Mouse (Mus musculus): ENCODE measurements around the gene Ccdc102a. TPM values are rescaled to one million over a fixed set of nuclear protein-coding genes. Genes with fewer than 3 reads are reported as not detected.

The Ccdc102a gene
- total and polyA plus RNA-seq, 2 experiments from 2014 or later, result 4.8 to 8.1 TPM

- peaks cover 13% of the 10 kb centered on the region; the same call in 1 of the 2 replicates for H3K27me3 ChIP-seq (ENCODE audit: insufficient read depth, low read length)
- ATAC-seq (peak; percentile 72), DNase-seq (peak; percentile 70)
- H3K4me1 ChIP-seq (ENCODE audit: insufficient read depth), result peaks cover 7% of the 10 kb centered on the region; the same call in 1 of the 2 replicates
- 9% methylated on average over 77 of the region's 77 CpGs for WGBS
- peak overlapping the region; percentile 49 for H3K4me3 ChIP-seq (ENCODE audit: low read depth, low read length)
- peak overlapping the region; percentile 51 for H3K9ac ChIP-seq
- TF ChIP-seq CTCF (IDR thresholded peaks at IDR 0.05; ENCODE audit: low read depth), result peak; percentile 84
- H3K9me3 ChIP-seq (ENCODE audit: low read length), result no peaks in the 10 kb centered on the region
- no peak overlapping the region for H3K27ac ChIP-seq (ENCODE audit: low read depth, low read length)
- no peaks in the 10 kb centered on the region for H3K36me3 ChIP-seq (ENCODE audit: insufficient read depth)
- H3K4me2 ChIP-seq (ENCODE audit: low read depth), result peak overlapping the region; percentile 84
Observed at GRCm38 (mm10) chr8:94913061-94913660, 4.7 kb downstream of the Ccdc102a start.

GRCm38 (mm10) chr8:94908847-94909246, 9.1 kb downstream of the Ccdc102a start:
- Histone ChIP-seq H3K27ac (ENCODE audit: low read depth, low read length) (no peak overlapping the region), H3K4me2 (ENCODE audit: low read depth) (no peak overlapping the region), H3K4me3 (ENCODE audit: low read depth, low read length) (no peak overlapping the region), H3K36me3 (ENCODE audit: insufficient read depth) (0 out of 2 replicates have a peak, but pooled peaks cover 3% of the 10 kb centered on the region), H3K9me3 (ENCODE audit: low read length) (no peaks in the 10 kb centered on the region), H3K4me1 (ENCODE audit: insufficient read depth) (no peaks in the 10 kb centered on the region), H3K27me3 (ENCODE audit: insufficient read depth, low read length) (0 out of 2 replicates have a peak, but pooled peaks cover 3% of the 10 kb centered on the region), H3K9ac (no peak overlapping the region)
- peak; percentile 85 for TF ChIP-seq CTCF (IDR thresholded peaks at IDR 0.05; ENCODE audit: low read depth)
- no peak for ATAC-seq
- peak; percentile 80 for DNase-seq
- 9% methylated on average over 4 of the region's 4 CpGs for WGBS

GRCm38 (mm10) chr8:94907591-94908300, 10.2 kb downstream of the Ccdc102a start:
- no peak overlapping the region for H3K9ac ChIP-seq
- DNase-seq, result no peak
- no peak overlapping the region for H3K27ac ChIP-seq (ENCODE audit: low read depth, low read length)
- H3K9me3 ChIP-seq (ENCODE audit: low read length), result no peaks in the 10 kb centered on the region
- H3K27me3 ChIP-seq (ENCODE audit: insufficient read depth, low read length), result no peaks in the 10 kb centered on the region
- no peak for TF ChIP-seq CTCF (IDR thresholded peaks at IDR 0.05; ENCODE audit: low read depth)
- 0 out of 2 replicates have a peak, but pooled peaks cover 3% of the 10 kb centered on the region for H3K36me3 ChIP-seq (ENCODE audit: insufficient read depth)
- 86% methylated on average over 18 of the region's 18 CpGs for WGBS
- H3K4me1 ChIP-seq (ENCODE audit: insufficient read depth), result no peaks in the 10 kb centered on the region
- no peak overlapping the region for H3K4me3 ChIP-seq (ENCODE audit: low read depth, low read length)
- no peak overlapping the region for H3K4me2 ChIP-seq (ENCODE audit: low read depth)
- no peak for ATAC-seq

GRCm38 (mm10) chr8:94904450-94905175, 13.3 kb downstream of the Ccdc102a start:
- H3K27ac ChIP-seq (ENCODE audit: low read depth, low read length), result no peak overlapping the region
- H3K4me2 ChIP-seq (ENCODE audit: low read depth), result no peak overlapping the region
- no peak overlapping the region for H3K4me3 ChIP-seq (ENCODE audit: low read depth, low read length)
- no peaks in the 10 kb centered on the region for H3K9me3 ChIP-seq (ENCODE audit: low read length)
- peak; percentile 73 for ATAC-seq
- H3K36me3 ChIP-seq (ENCODE audit: insufficient read depth), result 0 out of 2 replicates have a peak, but pooled peaks cover 3% of the 10 kb centered on the region
- peak; percentile 66 for DNase-seq
- no peaks in the 10 kb centered on the region for H3K27me3 ChIP-seq (ENCODE audit: insufficient read depth, low read length)
- no peaks in the 10 kb centered on the region for H3K4me1 ChIP-seq (ENCODE audit: insufficient read depth)
- no peak overlapping the region for H3K9ac ChIP-seq
- 52% methylated on average over 11 of the region's 12 CpGs for WGBS
- no peak for TF ChIP-seq CTCF (IDR thresholded peaks at IDR 0.05; ENCODE audit: low read depth)

- H3K4me2 ChIP-seq (ENCODE audit: low read depth), result no peak overlapping the region
- no peak overlapping the region for H3K27ac ChIP-seq (ENCODE audit: low read depth, low read length)
- H3K27me3 ChIP-seq (ENCODE audit: insufficient read depth, low read length), result no peaks in the 10 kb centered on the region
- H3K36me3 ChIP-seq (ENCODE audit: insufficient read depth), result 0 out of 2 replicates have a peak, but pooled peaks cover 3% of the 10 kb centered on the region
- no peaks in the 10 kb centered on the region for H3K9me3 ChIP-seq (ENCODE audit: low read length)
- no peaks in the 10 kb centered on the region for H3K4me1 ChIP-seq (ENCODE audit: insufficient read depth)
- no peak for TF ChIP-seq CTCF (IDR thresholded peaks at IDR 0.05; ENCODE audit: low read depth)
- H3K4me3 ChIP-seq (ENCODE audit: low read depth, low read length), result no peak overlapping the region
- DNase-seq, result no peak
- H3K9ac ChIP-seq, result no peak overlapping the region
- no peak for ATAC-seq
- WGBS, result 73% methylated on average over 12 of the region's 12 CpGs
Observed at GRCm38 (mm10) chr8:94903709-94904108, 14.2 kb downstream of the Ccdc102a start.

GRCm38 (mm10) chr8:94901031-94901430, 16.9 kb downstream of the Ccdc102a start:
- H3K4me1 ChIP-seq (ENCODE audit: insufficient read depth), result no peaks in the 10 kb centered on the region
- no peaks in the 10 kb centered on the region for H3K9me3 ChIP-seq (ENCODE audit: low read length)
- no peak overlapping the region for H3K4me3 ChIP-seq (ENCODE audit: low read depth, low read length)
- no peaks in the 10 kb centered on the region for H3K27me3 ChIP-seq (ENCODE audit: insufficient read depth, low read length)
- no peak overlapping the region for H3K9ac ChIP-seq
- no peak overlapping the region for H3K27ac ChIP-seq (ENCODE audit: low read depth, low read length)
- DNase-seq, result no peak
- H3K36me3 ChIP-seq (ENCODE audit: insufficient read depth), result 0 out of 2 replicates have a peak, but pooled peaks cover 3% of the 10 kb centered on the region
- ATAC-seq, result no peak
- 42% methylated on average over 5 of the region's 5 CpGs for WGBS
- TF ChIP-seq CTCF (IDR thresholded peaks at IDR 0.05; ENCODE audit: low read depth), result no peak
- H3K4me2 ChIP-seq (ENCODE audit: low read depth), result no peak overlapping the region
